Mouse (Mus musculus) granulocyte monocyte progenitor cell, adult 5-6 weeks (primary cell): ENCODE measurements around the gene Pdgfra. TPM values are rescaled to one million over a fixed set of nuclear protein-coding genes. Genes with fewer than 3 reads are reported as not detected.
A peak's percentile ranks its signal among the peaks of the same experiment; 100 is the strongest.

Experiments used
- ATAC-seq: replicated peaks from 2 replicates; pipeline ENCODE4 v1.8.0; 2016; ENCODE audit warnings: mild to moderate bottlenecking, moderate TSS enrichment, inconsistent platforms; ENCODE audit not compliant: poor library complexity, severe bottlenecking
- total RNA-seq, 2 experiments: library from RNA; stranded (forward) in 1 of 2; stranded (reverse) in 1 of 2; fragments of 200-712, 200-1000 nt in 1 of 2; fragments of >200 nt in 1 of 2; fragmentation: Nextera tagmentation in 1 of 2; gene quantifications; 2 replicates each; pipeline ENCODE4 v1.2.3; 2014 to 2017

Gene Pdgfra
- not detected in 2 replicates for total RNA-seq (2014; fragmentation: Nextera tagmentation)
- not detected in 2 replicates for total RNA-seq (2017)

- ATAC-seq, result no peak
Measured at GRCm38 (mm10) chr5:75152021-75152425, at the start of gene Pdgfra. Gene Pdgfra (plus strand): TSS chr5:75152292.

- no peak for ATAC-seq
Measured at GRCm38 (mm10) chr5:75106511-75106910, 45.6 kb upstream of the Pdgfra start.

- no peak for ATAC-seq
Measured at GRCm38 (mm10) chr5:75109368-75109767, 42.7 kb upstream of the Pdgfra start.

GRCm38 (mm10) chr5:75111781-75112180 lies 40.3 kb upstream of the Pdgfra start:
- no peak for ATAC-seq

GRCm38 (mm10) chr5:75118840-75119239 lies 33.3 kb upstream of the Pdgfra start:
- peak; percentile 40 for ATAC-seq

- no peak for ATAC-seq
Measured at GRCm38 (mm10) chr5:75121646-75122045, 30.4 kb upstream of the Pdgfra start.

DNA sequence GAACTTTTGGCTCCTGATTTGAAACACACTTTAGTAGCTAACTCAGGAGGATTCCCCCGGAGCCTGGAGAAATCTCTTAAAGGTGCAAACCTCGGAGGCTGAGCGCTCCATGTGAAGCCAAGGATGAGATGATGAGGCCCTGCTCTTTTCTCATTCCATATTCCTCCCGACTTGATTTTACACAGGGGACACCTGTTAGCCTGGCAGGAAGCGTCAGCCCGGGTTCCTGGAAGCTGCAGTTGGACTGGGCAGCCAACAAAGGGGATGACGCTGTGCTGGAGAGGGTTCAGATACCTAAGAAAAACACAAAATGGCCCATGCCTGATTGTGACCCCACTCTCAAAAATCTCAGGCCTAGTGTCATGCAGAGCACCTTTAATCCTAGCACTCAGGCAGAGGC lies 17.4 kb upstream of the Pdgfra start:
- no peak for ATAC-seq

- peak; percentile 63 for ATAC-seq
Measured at GRCm38 (mm10) chr5:75143092-75143491, 9.0 kb upstream of the Pdgfra start.

GRCm38 (mm10) chr5:75143767-75144166 lies 8.3 kb upstream of the Pdgfra start:
- ATAC-seq, result no peak

DNA sequence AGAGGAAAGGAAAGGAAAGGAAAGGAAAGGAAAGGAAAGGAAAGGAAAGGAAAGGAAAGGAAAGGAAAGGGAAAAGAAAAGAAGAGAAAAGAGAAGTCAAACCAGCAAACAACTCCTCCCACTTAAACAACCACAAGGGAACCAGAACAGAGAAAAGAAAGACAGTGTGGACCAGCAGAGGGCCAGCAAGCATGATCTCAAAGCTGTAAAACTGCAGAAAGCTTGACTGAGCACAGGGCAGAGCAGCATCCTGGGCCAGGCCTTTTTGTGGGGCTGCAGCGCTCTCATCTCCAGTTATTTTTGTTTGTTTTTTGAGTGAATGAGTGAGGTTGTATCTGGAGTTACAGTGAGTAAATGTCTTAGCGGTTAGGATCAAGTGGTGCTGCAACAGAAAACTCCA lies 6.8 kb upstream of the Pdgfra start:
- ATAC-seq, result no peak

DNA sequence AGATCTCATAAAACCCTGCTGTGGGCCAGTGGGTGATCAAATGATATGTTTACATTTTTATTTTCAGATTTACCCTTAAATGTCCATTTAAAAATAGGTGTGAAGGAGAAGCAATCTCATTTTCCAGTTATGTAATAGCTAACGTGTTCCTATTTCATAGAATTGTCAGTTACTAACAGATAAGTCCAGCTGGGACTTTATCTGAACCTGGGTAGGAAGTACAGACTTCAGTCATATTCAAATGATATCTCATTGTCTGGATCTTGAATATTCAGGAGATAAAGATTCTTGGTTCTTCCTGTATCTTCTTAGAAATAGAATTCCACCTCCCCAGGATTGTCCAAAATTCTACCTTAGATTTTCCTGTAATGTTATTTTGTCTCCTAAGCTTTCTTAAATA lies 5.6 kb upstream of the Pdgfra start:
- ATAC-seq, result no peak

DNA sequence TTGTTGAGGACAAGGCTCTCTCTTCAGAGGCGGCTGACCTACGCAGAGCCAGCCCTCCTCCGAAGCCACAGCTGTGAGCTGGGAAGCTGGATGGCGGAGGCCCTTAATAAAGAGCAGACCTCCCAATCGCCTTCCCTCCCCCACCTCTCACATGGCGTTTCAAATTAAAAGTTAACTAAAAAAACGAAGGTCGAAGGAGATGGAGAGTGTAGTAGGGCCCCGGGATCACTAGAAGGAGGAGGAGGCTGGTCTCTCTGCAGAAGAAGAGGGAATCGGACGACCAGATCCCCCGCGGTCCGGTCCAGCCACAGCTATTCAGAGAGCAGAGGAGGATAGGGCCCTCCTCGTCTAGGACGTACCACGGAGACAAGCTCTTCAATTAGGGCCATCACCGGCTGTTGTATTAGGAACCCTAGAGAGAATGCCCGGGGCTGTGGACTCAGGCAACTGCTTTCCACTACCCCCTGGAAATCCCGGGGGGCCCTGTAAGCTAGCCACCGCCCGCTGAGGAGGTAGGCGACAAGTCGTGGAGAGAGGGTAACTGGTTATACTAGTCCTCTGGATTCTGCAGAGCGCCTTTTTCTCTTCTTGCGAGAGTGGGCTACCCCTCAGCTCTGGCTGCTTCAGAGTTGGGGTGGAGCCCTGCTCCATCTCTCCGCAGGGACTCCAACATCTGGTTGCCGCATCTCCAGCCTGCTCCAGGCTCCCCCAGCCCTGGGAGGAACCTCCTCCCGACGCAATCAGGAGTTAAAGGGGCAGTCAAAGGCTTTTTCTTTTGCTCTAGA lies 3.6 kb upstream of the Pdgfra start:
- ATAC-seq, result no peak

DNA sequence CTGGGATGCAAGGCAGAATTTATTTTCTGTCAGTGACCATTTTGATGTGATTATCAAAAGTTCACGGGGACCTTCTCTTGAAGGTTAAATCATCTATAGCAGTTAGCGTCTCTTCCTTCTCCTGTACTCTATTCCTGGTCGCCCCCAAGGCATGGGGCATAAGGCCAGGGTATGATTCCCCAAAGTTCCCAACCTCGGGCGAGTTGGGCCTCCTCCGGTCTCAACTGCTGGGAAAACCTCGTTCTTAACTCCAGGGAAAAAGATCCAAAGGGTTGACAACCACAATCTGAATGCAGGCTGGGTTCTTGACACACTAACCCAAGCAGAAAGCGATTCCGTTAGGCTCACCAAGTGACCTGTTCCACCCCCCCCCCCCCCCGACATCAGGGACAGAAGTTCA lies 2.7 kb upstream of the Pdgfra start:
- ATAC-seq, result no peak

DNA sequence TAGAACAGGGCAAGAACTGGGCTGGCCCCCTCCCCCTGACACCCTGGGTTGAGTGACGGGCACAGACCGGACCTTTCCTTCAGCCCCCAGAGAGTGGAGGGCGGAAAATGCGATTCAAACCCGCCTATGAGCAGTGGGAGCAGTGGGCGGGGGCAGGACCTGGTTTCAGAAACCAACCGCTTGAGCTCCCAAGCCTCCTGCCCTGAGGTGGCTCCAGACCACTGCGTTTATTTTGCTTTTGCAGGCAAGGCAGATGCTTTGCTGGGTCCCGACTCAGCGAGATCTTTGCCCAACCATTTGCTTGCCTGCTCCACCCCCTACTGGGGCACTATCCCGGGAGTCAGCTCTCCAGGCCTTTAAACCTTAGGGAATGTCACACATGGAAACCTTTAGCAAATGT lies 2.2 kb upstream of the Pdgfra start:
- ATAC-seq, result no peak

- no peak for ATAC-seq
Measured at GRCm38 (mm10) chr5:75150341-75150981, 1.6 kb upstream of the Pdgfra start.

- ATAC-seq, result no peak
Measured at GRCm38 (mm10) chr5:75151146-75151900, 769 bp upstream of the Pdgfra start.

GRCm38 (mm10) chr5:75152791-75153625 lies 916 bp downstream of the Pdgfra start:
- no peak for ATAC-seq

DNA sequence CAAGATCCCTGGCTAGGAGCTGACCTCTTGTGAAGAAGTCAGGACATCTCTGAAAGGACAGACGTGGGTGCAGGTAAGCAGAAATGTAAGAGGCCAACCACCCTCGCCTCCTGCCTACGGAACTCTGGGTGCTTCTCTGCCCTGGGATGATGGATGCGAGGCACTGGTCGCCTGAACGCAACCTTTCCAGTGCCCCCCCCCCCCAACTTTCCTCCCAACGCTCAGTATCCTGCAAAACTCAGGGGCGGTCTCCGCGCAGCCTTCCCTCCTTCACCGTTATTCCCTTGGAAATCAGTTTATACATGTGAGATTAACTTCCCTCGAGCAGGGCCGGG lies 1.5 kb downstream of the Pdgfra start:
- no peak for ATAC-seq

- ATAC-seq, result peak; percentile 43
Measured at GRCm38 (mm10) chr5:75153961-75154620, 2.0 kb downstream of the Pdgfra start.
